Mouse (Mus musculus) CH12.LX (cell line): Measurements from ENCODE around the gene Naa30. TPM values are rescaled to one million over a fixed set of nuclear protein-coding genes. Genes with fewer than 3 reads are reported as not detected.

Source experiments
- DNase-seq: peaks from one replicate; pipeline ENCODE4 v3.0.0-alpha.2; 2013; ENCODE audit errors: extremely low read depth
- H3K27ac ChIP-seq: 2 replicates; pipeline ENCODE4 v1.5.1; 2012; ENCODE audit warnings: low read depth, mild to moderate bottlenecking, control low read depth, moderate library complexity; ENCODE audit not compliant: insufficient read depth
- H3K27me3 ChIP-seq: replicated peaks from 2 replicates; pipeline ENCODE3; 2012; ENCODE audit warnings: inconsistent platforms
- H3K36me3 ChIP-seq, 2 experiments: replicated peaks in 1 of 2; 2 replicates each; pipeline versions ENCODE3 to v1.6.1; 2012; ENCODE audit warnings: inconsistent platforms in 1 of 2, low read length in 1 of 2, mild to moderate bottlenecking in 1 of 2, mixed read lengths in 1 of 2, moderate library complexity in 1 of 2; ENCODE audit not compliant: control insufficient read depth in 1 of 2, insufficient read depth in 1 of 2
- H3K4me1 ChIP-seq, 2 experiments: 2 replicates each; pipeline ENCODE4 v1.6.1; 2012; ENCODE audit warnings: inconsistent platforms in 1 of 2, moderate library complexity in 1 of 2; ENCODE audit not compliant: insufficient read depth in 2 of 2, control insufficient read depth in 1 of 2
- H3K4me2 ChIP-seq: 2 replicates; pipeline ENCODE4 v1.6.1; 2012; ENCODE audit warnings: low read depth, mild to moderate bottlenecking, control low read depth; ENCODE audit not compliant: poor library complexity, insufficient read depth, severe bottlenecking
- H3K4me3 ChIP-seq, 3 experiments: fragments of 150-350 bp in 1 of 3; sonication (generic) in 1 of 3; replicated peaks in 1 of 3; 2 replicates each; pipeline versions ENCODE3 to v1.5.1; 2011 to 2012; ENCODE audit warnings: low read depth in 2 of 3, low read length in 2 of 3, mild to moderate bottlenecking in 2 of 3, moderate library complexity in 2 of 3, control low read depth in 1 of 3, improper control_type of control experiment in 1 of 3, inconsistent platforms in 1 of 3, mixed read lengths in 1 of 3; ENCODE audit not compliant: poor library complexity in 1 of 3
- H3K79me2 ChIP-seq: replicated peaks from 2 replicates; pipeline ENCODE4 v1.6.1; 2012; ENCODE audit warnings: mild to moderate bottlenecking, moderate library complexity; ENCODE audit not compliant: control insufficient read depth, poor library complexity, insufficient read depth, severe bottlenecking; ENCODE audit errors: extremely low read depth
- H3K9ac ChIP-seq: 2 replicates; pipeline ENCODE4 v1.6.1; 2012; ENCODE audit warnings: low read depth, mild to moderate bottlenecking, control low read depth, moderate library complexity; ENCODE audit not compliant: insufficient read depth
- H3K9me3 ChIP-seq: replicated peaks from 2 replicates; pipeline ENCODE3; 2012; ENCODE audit warnings: low read length, inconsistent platforms, mixed read lengths
- BHLHE40 ChIP-seq: IDR thresholded peaks from 2 replicates; pipeline ENCODE4 v1.6.1; 2011; ENCODE audit warnings: mild to moderate bottlenecking, low read depth, low read length, improper control_type of control experiment
- CHD1 ChIP-seq: IDR thresholded peaks from 2 replicates; pipeline ENCODE4 v1.6.1; 2012; ENCODE audit warnings: low read depth, low read length, improper control_type of control experiment, inconsistent platforms
- CTCF ChIP-seq, 2 experiments: IDR thresholded peaks in 1 of 2; conservative IDR thresholded peaks in 1 of 2; 2 replicates each; pipeline ENCODE4 v1.5.1; 2011 to 2012; ENCODE audit warnings: low read depth in 2 of 2, low read length in 2 of 2, improper control_type of control experiment in 1 of 2, inconsistent platforms in 1 of 2, mild to moderate bottlenecking in 1 of 2, moderate library complexity in 1 of 2
- E2F4 ChIP-seq: IDR thresholded peaks from 2 replicates; pipeline ENCODE4 v1.6.1; 2011; ENCODE audit warnings: low read depth, low read length, improper control_type of control experiment; ENCODE audit not compliant: insufficient replicate concordance
- EP300 ChIP-seq: IDR thresholded peaks from 2 replicates; pipeline ENCODE4 v1.6.1; 2011; ENCODE audit warnings: low read length, improper control_type of control experiment
- ETS1 ChIP-seq: conservative IDR thresholded peaks from 2 replicates; pipeline ENCODE4 v1.6.1; 2012; ENCODE audit warnings: low read depth, mild to moderate bottlenecking, inconsistent platforms, low read length, improper control_type of control experiment, moderate library complexity
- GABPA ChIP-seq: IDR thresholded peaks from 2 replicates; pipeline ENCODE4 v1.6.1; 2012; ENCODE audit warnings: low read depth, low read length, improper control_type of control experiment, inconsistent platforms; ENCODE audit not compliant: insufficient replicate concordance
- HCFC1 ChIP-seq: IDR thresholded peaks from 2 replicates; pipeline ENCODE4 v1.6.1; 2012; ENCODE audit warnings: low read depth, mild to moderate bottlenecking, inconsistent platforms, low read length, improper control_type of control experiment
- IRF4 ChIP-seq: IDR thresholded peaks from 2 replicates; pipeline ENCODE4 v1.6.1; 2014; ENCODE audit warnings: low read depth, mild to moderate bottlenecking, inconsistent platforms, low read length, improper control_type of control experiment
- JUN ChIP-seq: IDR thresholded peaks from 2 replicates; pipeline ENCODE4 v1.6.1; 2011; ENCODE audit warnings: low read depth, mild to moderate bottlenecking, low read length, improper control_type of control experiment, moderate library complexity; ENCODE audit not compliant: insufficient read depth
- JUND ChIP-seq: conservative IDR thresholded peaks from 2 replicates; pipeline ENCODE4 v1.6.1; 2011; ENCODE audit warnings: low read depth, low read length, improper control_type of control experiment
- KAT2A ChIP-seq: IDR thresholded peaks from 2 replicates; pipeline ENCODE4 v1.6.1; 2012; ENCODE audit warnings: low read length, improper control_type of control experiment, inconsistent platforms; ENCODE audit not compliant: insufficient replicate concordance
- MAFK ChIP-seq: IDR thresholded peaks from 2 replicates; pipeline ENCODE4 v1.6.1; 2011; ENCODE audit warnings: low read length, improper control_type of control experiment; ENCODE audit not compliant: insufficient replicate concordance
- MAX ChIP-seq: IDR thresholded peaks from 2 replicates; pipeline ENCODE4 v1.6.1; 2011; ENCODE audit warnings: low read length, improper control_type of control experiment
- MEF2A ChIP-seq: IDR thresholded peaks from 2 replicates; pipeline ENCODE4 v1.6.1; 2014; ENCODE audit warnings: low read depth, mild to moderate bottlenecking, inconsistent platforms, low read length, improper control_type of control experiment, borderline replicate concordance
- MXI1 ChIP-seq: IDR thresholded peaks from 2 replicates; pipeline ENCODE4 v1.6.1; 2011; ENCODE audit warnings: mild to moderate bottlenecking, low read depth, low read length, improper control_type of control experiment
- MYC ChIP-seq: IDR thresholded peaks from 2 replicates; pipeline ENCODE4 v1.6.1; 2011; ENCODE audit warnings: low read depth, mild to moderate bottlenecking, improper control_type of control experiment, low read length
- NRF1 ChIP-seq: IDR thresholded peaks from 2 replicates; pipeline ENCODE4 v1.6.1; 2014; ENCODE audit warnings: low read depth, mild to moderate bottlenecking, inconsistent platforms, low read length, improper control_type of control experiment, moderate library complexity
- PAX5 ChIP-seq: IDR thresholded peaks from 2 replicates; pipeline ENCODE4 v1.6.1; 2012; ENCODE audit warnings: low read length, inconsistent platforms, mixed read lengths
- POLR2A ChIP-seq: IDR thresholded peaks from 2 replicates; pipeline ENCODE4 v1.6.1; 2011; ENCODE audit warnings: low read depth, mild to moderate bottlenecking, improper control_type of control experiment, low read length
- POLR2AphosphoS2 ChIP-seq: IDR thresholded peaks from 2 replicates; pipeline ENCODE4 v1.6.1; 2011; ENCODE audit warnings: low read depth, low read length, improper control_type of control experiment
- SMC3 ChIP-seq: IDR thresholded peaks from 2 replicates; pipeline ENCODE4 v1.6.1; 2011; ENCODE audit warnings: low read depth, low read length, improper control_type of control experiment
- TCF12 ChIP-seq: IDR thresholded peaks from 2 replicates; pipeline ENCODE4 v1.6.1; 2014; ENCODE audit warnings: low read depth, mild to moderate bottlenecking, inconsistent platforms, low read length, improper control_type of control experiment
- USF1 ChIP-seq: IDR thresholded peaks from 2 replicates; pipeline ENCODE4 v1.6.1; 2014; ENCODE audit warnings: low read depth, mild to moderate bottlenecking, inconsistent platforms, low read length, improper control_type of control experiment
- USF2 ChIP-seq: conservative IDR thresholded peaks from 2 replicates; pipeline ENCODE4 v1.6.1; 2011; ENCODE audit warnings: low read depth, low read length, improper control_type of control experiment
- ZC3H11A ChIP-seq: IDR thresholded peaks from 2 replicates; pipeline ENCODE4 v1.6.1; 2012; ENCODE audit warnings: low read depth, mild to moderate bottlenecking, inconsistent platforms, low read length, improper control_type of control experiment
- ZKSCAN1 ChIP-seq: IDR thresholded peaks from 2 replicates; pipeline ENCODE4 v1.6.1; 2012; ENCODE audit warnings: low read depth, inconsistent platforms, low read length, improper control_type of control experiment, borderline replicate concordance
- ZMIZ1 ChIP-seq: IDR thresholded peaks from 2 replicates; pipeline ENCODE4 v1.6.1; 2012; ENCODE audit warnings: low read depth, mild to moderate bottlenecking, inconsistent platforms, low read length, improper control_type of control experiment
- ZNF384 ChIP-seq: IDR thresholded peaks from 2 replicates; pipeline ENCODE4 v1.6.1; 2012; ENCODE audit warnings: low read depth, low read length, improper control_type of control experiment, inconsistent platforms
- dilution Hi-C: fragments of 300-500 bp; cut with MboI; formaldehyde crosslinking; loops from 2 replicates; pipeline ENCODE4 v1.14.3; 2020; ENCODE audit warnings: low sequenced_read_pairs; ENCODE audit not compliant: extremely low pct_unique_long_range_greater_than_20kb, extremely low pct_ligation_motif_present
- in situ Hi-C: fragments of 300-500 bp; cut with MboI; formaldehyde crosslinking; loops from 3 replicates; pipeline ENCODE4 v1.14.3; 2019; ENCODE audit warnings: low sequenced_read_pairs, low pct_ligation_motif_present, low pct_unique_long_range_greater_than_20kb, mixed read lengths
- polyA plus RNA-seq: library from polyadenylated mRNA; unstranded; fragments of >175 nt; gene quantifications from 2 replicates; pipeline ENCODE4 v1.2.1, GENCODE M21; 2012; ENCODE audit warnings: low read depth; ENCODE audit not compliant: insufficient read length
- total RNA-seq, 2 experiments: library from RNA; depleted of rRNA; stranded (reverse); fragments of 300-350 nt in 1 of 2; fragments of >200 nt in 1 of 2; gene quantifications; 2 replicates each; pipeline ENCODE4 v1.2.3; 2012 to 2014

Gene Naa30
- total and polyA plus RNA-seq, 3 experiments: 13.5 to 26.5 (median 25.6) TPM

- peaks cover 11 to 62% of the 10 kb centered on the region in 2 experiments for H3K36me3 ChIP-seq
- H3K27me3 ChIP-seq: no peaks in the 10 kb centered on the region
- no peak overlapping the region; the same call in 1 of the 2 replicates for H3K4me2 ChIP-seq
- no peak overlapping the region for H3K9ac ChIP-seq
- H3K4me3 ChIP-seq: no peak overlapping the region
- no peak overlapping the region for H3K27ac ChIP-seq
- TF ChIP-seq PAX5: no peak
- no peak for TF ChIP-seq ZC3H11A
- TF ChIP-seq BHLHE40: peak; percentile 57
- no peak for TF ChIP-seq SMC3
- peak; percentile 77 for TF ChIP-seq EP300
- TF ChIP-seq JUN: peak; percentile 41; the same call in 1 of the 2 replicates
- TF ChIP-seq E2F4: no peak
- no peak for TF ChIP-seq MXI1
- peak; percentile 77 for TF ChIP-seq IRF4
- TF ChIP-seq MYC: peak; percentile 33; the same call in 1 of the 2 replicates
- TF ChIP-seq NRF1: no peak
- TF ChIP-seq POLR2A: no peak
- peak; percentile 69; the same call in 1 of the 2 replicates for TF ChIP-seq ETS1
- TF ChIP-seq MEF2A: peak; percentile 29; the same call in 1 of the 2 replicates
- 0 out of 2 replicates have a peak, but pooled peaks have one; percentile 26 for TF ChIP-seq MAFK
- no peak for TF ChIP-seq CTCF (conservative IDR thresholded peaks at IDR 0.05 in 1 of 2, IDR thresholded peaks at IDR 0.05 in 1 of 2; ENCODE audit: low read depth in 2 of 2, low read length in 2 of 2)
- no peak for TF ChIP-seq KAT2A
- TF ChIP-seq MAX: 0 out of 2 replicates have a peak, but pooled peaks have one; percentile 15
- TF ChIP-seq JUND: peak; percentile 63
- no peak for TF ChIP-seq ZNF384
- no peak for TF ChIP-seq ZKSCAN1
- TF ChIP-seq, all 38 proteins: peak for 10
- in situ Hi-C loops (no loop called here), dilution Hi-C loops (no loop called here)
- DNase-seq: peak; percentile 62
- H3K4me1 ChIP-seq: peaks cover 7 to 22% of the 10 kb centered on the region in 2 experiments; a peak in 3 of 4 replicates
- H3K9me3 ChIP-seq: no peaks in the 10 kb centered on the region
- no peaks in the 10 kb centered on the region for H3K79me2 ChIP-seq
Measured at GRCm38 (mm10) chr14:49186270-49186669, 14.2 kb downstream of the Naa30 start.

GRCm38 (mm10) chr14:49197031-49197527, 25.1 kb downstream of the Naa30 start:
- no peak overlapping the region for H3K27ac ChIP-seq
- H3K4me3 ChIP-seq: no peak overlapping the region
- peaks cover 0 to 4% of the 10 kb centered on the region in 2 experiments for H3K36me3 ChIP-seq
- H3K4me2 ChIP-seq: no peak overlapping the region
- dilution Hi-C loops: no loop called here
- no peaks in the 10 kb centered on the region for H3K9me3 ChIP-seq
- in situ Hi-C loops: no loop called here
- no peak overlapping the region for H3K9ac ChIP-seq
- H3K27me3 ChIP-seq: no peaks in the 10 kb centered on the region
- H3K79me2 ChIP-seq: no peaks in the 10 kb centered on the region
- TF ChIP-seq ZC3H11A: no peak
- no peak for TF ChIP-seq MAX
- TF ChIP-seq IRF4: no peak
- no peak for TF ChIP-seq POLR2A
- no peak for TF ChIP-seq ZNF384
- TF ChIP-seq NRF1: no peak
- no peak for TF ChIP-seq USF2
- TF ChIP-seq USF1: no peak
- no peak for TF ChIP-seq HCFC1
- TF ChIP-seq GABPA: no peak
- no peak for TF ChIP-seq ZMIZ1
- TF ChIP-seq CHD1: no peak
- no peak for TF ChIP-seq TCF12
- TF ChIP-seq ZKSCAN1: no peak
- TF ChIP-seq POLR2AphosphoS2: no peak
- TF ChIP-seq MYC: no peak
- TF ChIP-seq, all 38 proteins: peak for 0
- H3K4me1 ChIP-seq: peaks cover 0 to 4% of the 10 kb centered on the region in 2 experiments; a peak in 1 of 4 replicates
- no peak for DNase-seq
